In the genomic region with DNA sequence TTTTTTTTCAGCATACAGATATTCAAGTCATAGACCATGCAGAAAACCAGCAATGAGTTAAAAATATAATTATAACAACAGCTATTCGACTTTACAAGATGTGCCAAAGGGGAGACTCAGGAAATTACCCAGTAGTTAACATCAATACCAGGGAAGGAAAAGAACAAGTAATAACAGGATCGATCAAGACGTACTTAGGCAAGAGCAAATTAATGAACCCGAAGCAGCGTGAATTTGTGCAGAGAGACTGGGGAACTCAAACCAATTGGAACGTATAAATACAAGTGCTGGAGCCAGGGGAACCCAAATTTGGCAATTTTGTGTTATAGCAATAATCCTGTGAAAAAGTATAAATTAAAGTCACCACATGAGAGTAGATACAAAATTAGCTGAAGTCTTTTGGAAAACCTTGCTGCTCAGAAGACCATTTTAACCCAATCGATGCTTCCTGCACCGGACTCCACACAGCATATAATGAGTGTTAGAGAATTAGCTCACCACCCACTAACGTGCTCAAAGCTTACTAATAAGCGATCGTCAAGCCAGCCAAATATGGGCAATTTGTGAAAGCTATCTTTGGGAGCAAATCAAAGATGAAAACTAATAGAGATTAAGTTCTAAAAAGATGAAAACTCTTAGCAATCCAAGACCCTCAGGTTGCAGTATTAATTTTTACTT, we compare ENCODE assay signal across 25 mouse cellular contexts.
"Had no signal": no experiment of that assay in that cellular context is flagged by ENCODE, and none has a peak within 500 bp of the region (broad histone marks: within the 10 kb centered on the region; RNA-seq: fewer than 3 reads in every experiment).

No protein-coding gene starts in this region.

- H3K27ac ChIP-seq: heart, adult 2 months; heart, embryonic 13.5 days; heart, embryonic 15.5 days; hindbrain, embryonic 13.5 days; hindbrain, embryonic 15.5 days; kidney, embryonic 15.5 days; kidney, postnatal 0 days; limb, embryonic 13.5 days; limb, embryonic 15.5 days; liver, embryonic 12.5 days; liver, embryonic 14.5 days had no signal

- H3K9me3 ChIP-seq: heart, embryonic 13.5 days; heart, embryonic 15.5 days; hindbrain, embryonic 13.5 days; hindbrain, embryonic 15.5 days; kidney, embryonic 15.5 days; limb, embryonic 13.5 days; limb, embryonic 15.5 days; liver, embryonic 12.5 days had no signal

- H3K4me3 ChIP-seq: heart, adult 2 months; heart, embryonic 13.5 days; heart, embryonic 15.5 days; hindbrain, embryonic 13.5 days; hindbrain, embryonic 15.5 days; kidney, embryonic 15.5 days; limb, embryonic 13.5 days; limb, embryonic 15.5 days; liver, embryonic 12.5 days had no signal

- H3K9ac ChIP-seq: heart, embryonic 13.5 days; heart, embryonic 15.5 days; hindbrain, embryonic 13.5 days; hindbrain, embryonic 15.5 days; kidney, embryonic 15.5 days; limb, embryonic 13.5 days; limb, embryonic 15.5 days; liver, embryonic 12.5 days; liver, embryonic 14.5 days had no signal

- H3K27me3 ChIP-seq: heart, embryonic 13.5 days; heart, embryonic 15.5 days; hindbrain, embryonic 13.5 days; hindbrain, embryonic 15.5 days; kidney, embryonic 15.5 days; limb, embryonic 13.5 days; limb, embryonic 15.5 days; liver, embryonic 12.5 days had no signal

- H3K4me2 ChIP-seq: heart, embryonic 11.5 days; heart, embryonic 13.5 days; heart, embryonic 15.5 days; hindbrain, embryonic 13.5 days; hindbrain, embryonic 15.5 days; kidney, embryonic 15.5 days; limb, embryonic 13.5 days; limb, embryonic 15.5 days; liver, embryonic 12.5 days had no signal

- DNase-seq: gastrocnemius, postnatal 14 days; gastrocnemius, postnatal 36 days; heart, adult 11 months; heart, adult 2 months; heart, postnatal 14 days; heart, postnatal 36 days; kidney, adult 11 months; kidney, adult 2 months; kidney, adult 9 months; kidney, postnatal 14 days; kidney, postnatal 36 days; layer of hippocampus, postnatal 36 days; left cerebral cortex, postnatal 4 days had no signal

- H3K4me1 ChIP-seq: heart, embryonic 13.5 days; heart, embryonic 15.5 days; hindbrain, embryonic 13.5 days; hindbrain, embryonic 15.5 days; kidney, embryonic 15.5 days; limb, embryonic 13.5 days; limb, embryonic 15.5 days; liver, embryonic 12.5 days had no signal

- ATAC-seq: intestine, embryonic 16.5 days; liver, embryonic 12.5 days had no signal

- H3K36me3 ChIP-seq: heart, embryonic 13.5 days; heart, embryonic 15.5 days; hindbrain, embryonic 13.5 days; hindbrain, embryonic 15.5 days; kidney, embryonic 15.5 days; limb, embryonic 13.5 days; limb, embryonic 15.5 days; liver, embryonic 12.5 days had no signal
